Mouse (Mus musculus): ENCODE results near the gene Clec4g. TPM values are rescaled to one million over a fixed set of nuclear protein-coding genes. Genes with fewer than 3 reads are reported as not detected.

Clec4g gene
- polyA plus RNA-seq, 1 experiment from 2014 or later: not detected

DNA sequence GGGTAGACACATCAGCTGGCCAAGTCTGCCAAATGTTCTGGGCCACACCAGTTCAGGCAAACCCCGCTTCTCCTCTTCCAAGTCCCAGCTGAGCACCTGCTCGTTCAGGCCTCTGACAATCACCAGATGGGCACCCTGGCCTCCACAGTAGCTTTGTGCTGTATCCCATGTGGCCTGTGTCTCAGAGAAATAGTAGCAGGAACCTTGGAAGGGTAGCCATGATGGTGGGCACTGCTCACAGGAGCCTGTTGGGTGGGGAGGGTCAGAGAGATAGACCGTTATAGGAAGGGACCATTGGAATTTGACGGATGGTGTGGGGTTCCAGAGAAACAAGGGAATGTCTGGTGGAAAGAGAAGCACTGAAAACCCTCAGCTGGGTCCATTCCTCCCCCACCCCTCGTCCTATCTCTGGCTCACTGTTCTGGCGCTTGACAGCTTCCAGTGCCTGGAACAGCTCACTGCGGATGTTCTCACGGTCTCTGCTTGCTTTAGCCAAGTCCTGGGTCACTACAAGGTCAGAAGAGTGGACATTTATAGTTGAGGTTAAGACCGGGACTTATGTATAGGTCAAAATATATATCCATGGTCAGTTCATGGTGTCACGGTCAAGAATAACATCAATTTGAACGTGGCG lies 3.0 kb downstream of the Clec4g start:
- Histone ChIP-seq H3K27me3 (ENCODE audit: control insufficient read depth, insufficient read depth, low read length) (no peaks in the 10 kb centered on the region), H3K9me3 (ENCODE audit: control insufficient read depth, low read length) (no peaks in the 10 kb centered on the region), H3K4me3 (ENCODE audit: low read depth, low read length) (no peak overlapping the region), H3K4me1 (ENCODE audit: control insufficient read depth, insufficient read depth, low read length) (no peaks in the 10 kb centered on the region), H3K27ac (ENCODE audit: low read depth, low read length) (no peak overlapping the region), H3K4me2 (ENCODE audit: low read depth) (no peak overlapping the region), H3K36me3 (ENCODE audit: control insufficient read depth, insufficient read depth, low read length) (no peaks in the 10 kb centered on the region), H3K9ac (ENCODE audit: low read length) (no peak overlapping the region)
- no peak for ATAC-seq (ENCODE audit: insufficient read depth, low FRiP score, low TSS enrichment)
- 88% methylated on average over 12 of the region's 12 CpGs for WGBS
- no peak for DNase-seq (ENCODE audit: low spot score)

GRCm38 (mm10) chr8:3711646-3712045 lies 8.8 kb downstream of the Clec4g start:
- Histone ChIP-seq H3K27me3 (ENCODE audit: control insufficient read depth, insufficient read depth, low read length) (no peaks in the 10 kb centered on the region), H3K4me1 (ENCODE audit: control insufficient read depth, insufficient read depth, low read length) (no peaks in the 10 kb centered on the region)
- 64% methylated on average over 2 of the region's 2 CpGs for WGBS

DNA sequence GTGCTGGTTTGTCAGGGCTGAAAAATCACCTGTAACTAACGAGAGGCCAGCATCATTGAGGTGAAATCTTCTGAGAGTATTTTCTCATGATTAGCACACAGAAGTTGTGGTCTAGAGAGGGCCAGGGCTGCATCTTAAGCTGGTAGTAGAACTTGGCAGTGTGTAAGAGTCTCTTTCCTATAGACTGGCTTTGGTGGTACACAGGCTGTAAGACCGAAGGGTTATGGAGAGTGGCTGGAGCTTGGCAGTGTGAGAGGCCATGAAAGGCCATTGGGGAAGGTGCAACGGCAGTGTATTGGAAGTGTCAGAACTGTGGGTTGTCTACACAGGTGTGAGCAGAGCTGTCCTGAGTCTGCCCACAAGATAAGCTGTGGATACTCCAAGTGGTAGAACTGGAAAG lies 10.1 kb downstream of the Clec4g start:
- no peak for DNase-seq (ENCODE audit: low spot score)
- H3K4me3 ChIP-seq (ENCODE audit: low read depth, low read length): no peak overlapping the region
- H3K9ac ChIP-seq (ENCODE audit: low read length): no peak overlapping the region
- H3K27me3 ChIP-seq (ENCODE audit: control insufficient read depth, insufficient read depth, low read length): no peaks in the 10 kb centered on the region
- H3K4me1 ChIP-seq (ENCODE audit: control insufficient read depth, insufficient read depth, low read length): no peaks in the 10 kb centered on the region
- no peak overlapping the region for H3K4me2 ChIP-seq (ENCODE audit: low read depth)
- WGBS: 81% methylated on average over 3 of the region's 3 CpGs
- no peaks in the 10 kb centered on the region for H3K9me3 ChIP-seq (ENCODE audit: control insufficient read depth, low read length)
- no peak for ATAC-seq (ENCODE audit: insufficient read depth, low FRiP score, low TSS enrichment)
- H3K27ac ChIP-seq (ENCODE audit: low read depth, low read length): no peak overlapping the region
- no peaks in the 10 kb centered on the region for H3K36me3 ChIP-seq (ENCODE audit: control insufficient read depth, insufficient read depth, low read length)

More at GRCm38 (mm10) chr8:3711646-3712045, 8.8 kb downstream of the Clec4g start:
- no peaks in the 10 kb centered on the region for H3K36me3 ChIP-seq (ENCODE audit: control insufficient read depth, insufficient read depth, low read length)
- DNase-seq (ENCODE audit: low spot score) (no peak), ATAC-seq (ENCODE audit: insufficient read depth, low FRiP score, low TSS enrichment) (no peak)
- no peak overlapping the region for H3K9ac ChIP-seq (ENCODE audit: low read length)
- no peak overlapping the region for H3K4me2 ChIP-seq (ENCODE audit: low read depth)
- no peaks in the 10 kb centered on the region for H3K9me3 ChIP-seq (ENCODE audit: control insufficient read depth, low read length)
- no peak overlapping the region for H3K27ac ChIP-seq (ENCODE audit: low read depth, low read length)
- H3K4me3 ChIP-seq (ENCODE audit: low read depth, low read length): no peak overlapping the region

DNA sequence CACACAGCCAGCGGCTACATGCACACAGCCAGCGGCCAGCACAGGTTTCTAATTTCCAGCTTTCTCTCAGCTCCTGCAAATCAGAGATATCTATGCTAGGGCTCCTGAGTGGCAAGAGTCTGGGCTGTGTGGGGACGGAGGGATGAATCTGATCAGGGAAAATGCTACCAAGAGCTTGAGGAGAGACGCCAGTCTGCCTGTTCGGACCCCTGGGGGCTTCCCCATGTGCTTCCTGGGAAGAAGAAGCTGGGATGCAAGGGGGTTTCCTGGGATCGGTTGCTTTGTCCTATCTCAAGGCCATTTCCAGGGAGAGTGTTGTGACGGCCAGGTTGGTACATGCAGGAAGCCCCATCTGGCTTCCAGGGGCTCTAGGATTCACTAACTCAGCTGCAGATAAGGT lies 12.8 kb downstream of the Clec4g start:
- Histone ChIP-seq H3K27me3 (ENCODE audit: control insufficient read depth, insufficient read depth, low read length) (no peaks in the 10 kb centered on the region), H3K4me1 (ENCODE audit: control insufficient read depth, insufficient read depth, low read length) (no peaks in the 10 kb centered on the region), H3K27ac (ENCODE audit: low read depth, low read length) (no peak overlapping the region), H3K36me3 (ENCODE audit: control insufficient read depth, insufficient read depth, low read length) (no peaks in the 10 kb centered on the region), H3K4me3 (ENCODE audit: low read depth, low read length) (no peak overlapping the region), H3K9ac (ENCODE audit: low read length) (no peak overlapping the region), H3K4me2 (ENCODE audit: low read depth) (no peak overlapping the region), H3K9me3 (ENCODE audit: control insufficient read depth, low read length) (no peaks in the 10 kb centered on the region)
- DNase-seq (ENCODE audit: low spot score): no peak
- ATAC-seq (ENCODE audit: insufficient read depth, low FRiP score, low TSS enrichment): no peak
- WGBS: 69% methylated on average over 7 of the region's 7 CpGs

GRCm38 (mm10) chr8:3705711-3706110 lies 14.7 kb downstream of the Clec4g start:
- Histone ChIP-seq H3K4me3 (ENCODE audit: low read depth, low read length) (no peak overlapping the region), H3K9ac (ENCODE audit: low read length) (no peak overlapping the region), H3K36me3 (ENCODE audit: control insufficient read depth, insufficient read depth, low read length) (no peaks in the 10 kb centered on the region), H3K4me2 (ENCODE audit: low read depth) (no peak overlapping the region), H3K27ac (ENCODE audit: low read depth, low read length) (no peak overlapping the region), H3K27me3 (ENCODE audit: control insufficient read depth, insufficient read depth, low read length) (no peaks in the 10 kb centered on the region), H3K4me1 (ENCODE audit: control insufficient read depth, insufficient read depth, low read length) (no peaks in the 10 kb centered on the region), H3K9me3 (ENCODE audit: control insufficient read depth, low read length) (no peaks in the 10 kb centered on the region)
- DNase-seq (ENCODE audit: low spot score) (no peak), ATAC-seq (ENCODE audit: insufficient read depth, low FRiP score, low TSS enrichment) (no peak)
- WGBS: 72% methylated on average over 4 of the region's 4 CpGs

GRCm38 (mm10) chr8:3701491-3701890 lies 19.0 kb downstream of the Clec4g start:
- DNase-seq (ENCODE audit: low spot score) (no peak), ATAC-seq (ENCODE audit: insufficient read depth, low FRiP score, low TSS enrichment) (no peak)
- H3K27me3 ChIP-seq (ENCODE audit: control insufficient read depth, insufficient read depth, low read length): no peaks in the 10 kb centered on the region
- H3K9ac ChIP-seq (ENCODE audit: low read length): no peak overlapping the region
- no peaks in the 10 kb centered on the region for H3K9me3 ChIP-seq (ENCODE audit: control insufficient read depth, low read length)
- WGBS: 96% methylated on average over 1 of the region's 1 CpGs
- H3K4me2 ChIP-seq (ENCODE audit: low read depth): no peak overlapping the region
- H3K27ac ChIP-seq (ENCODE audit: low read depth, low read length): no peak overlapping the region
- H3K4me3 ChIP-seq (ENCODE audit: low read depth, low read length): no peak overlapping the region
- H3K36me3 ChIP-seq (ENCODE audit: control insufficient read depth, insufficient read depth, low read length): no peaks in the 10 kb centered on the region
- H3K4me1 ChIP-seq (ENCODE audit: control insufficient read depth, insufficient read depth, low read length): no peaks in the 10 kb centered on the region

DNA sequence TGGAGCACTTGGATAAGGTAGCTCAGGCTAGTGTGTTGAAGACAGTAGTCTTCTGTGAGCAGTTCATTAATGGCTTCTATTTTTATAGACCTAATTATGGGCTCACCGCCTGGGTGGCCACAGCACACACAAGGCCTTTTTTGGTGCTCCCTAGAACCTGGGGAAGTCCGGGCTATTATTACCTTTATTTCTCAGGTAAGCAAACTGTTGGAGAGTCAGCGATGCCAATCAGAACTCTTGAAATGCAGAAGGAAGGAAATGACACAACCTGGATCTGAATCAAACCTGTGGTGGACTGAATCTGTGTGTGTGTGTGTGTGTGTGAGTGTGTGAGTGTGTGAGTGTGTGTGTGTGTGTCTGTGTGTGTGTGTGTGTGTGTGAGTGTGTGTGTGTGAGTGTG lies 26.3 kb downstream of the Clec4g start, which contains the start of gene Fcer2a:
Fcer2a (minus strand) TSS at position 55 of the 400 bp plus-strand sequence.
- Histone ChIP-seq H3K9ac (ENCODE audit: low read length) (no peak within 1 kb of the TSS), H3K4me1 (ENCODE audit: control insufficient read depth, insufficient read depth, low read length) (no peaks in the 10 kb centered on the region), H3K4me3 (ENCODE audit: low read depth, low read length) (no peak within 1 kb of the TSS), H3K9me3 (ENCODE audit: control insufficient read depth, low read length) (no peaks in the 10 kb centered on the region), H3K4me2 (ENCODE audit: low read depth) (no peak within 1 kb of the TSS), H3K36me3 (ENCODE audit: control insufficient read depth, insufficient read depth, low read length) (no peaks in the 10 kb centered on the region), H3K27me3 (ENCODE audit: control insufficient read depth, insufficient read depth, low read length) (no peaks in the 10 kb centered on the region), H3K27ac (ENCODE audit: low read depth, low read length) (no peak within 1 kb of the TSS)
- ATAC-seq (ENCODE audit: insufficient read depth, low FRiP score, low TSS enrichment) (no peak), DNase-seq (ENCODE audit: low spot score) (no peak)
- WGBS: 81% methylated on average over 3 of the region's 3 CpGs

DNA sequence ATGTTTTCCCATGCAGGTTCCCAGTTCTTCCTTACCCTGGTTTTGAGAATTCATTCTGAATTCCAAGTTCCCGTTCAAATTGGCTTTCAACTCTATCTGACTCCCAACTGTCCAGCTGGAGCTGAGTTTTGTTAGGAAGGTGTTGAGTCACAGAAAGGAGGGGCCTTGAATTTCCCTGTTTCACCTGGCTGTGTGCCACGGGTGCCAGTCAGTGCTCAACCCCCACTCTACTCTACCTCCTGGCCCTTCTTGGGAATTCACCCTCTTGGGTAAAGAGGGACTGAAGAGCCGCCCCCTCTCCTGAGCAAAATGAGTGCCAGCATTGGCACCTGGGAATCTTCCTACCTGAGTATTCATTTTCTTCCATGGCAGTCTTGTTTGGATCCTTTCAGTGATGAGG lies 29.7 kb downstream of the Clec4g start:
- no peaks in the 10 kb centered on the region for H3K9me3 ChIP-seq (ENCODE audit: control insufficient read depth, low read length)
- ATAC-seq (ENCODE audit: insufficient read depth, low FRiP score, low TSS enrichment) (no peak), DNase-seq (ENCODE audit: low spot score) (no peak)
- H3K9ac ChIP-seq (ENCODE audit: low read length): no peak overlapping the region
- 74% methylated on average over 3 of the region's 3 CpGs for WGBS
- H3K27me3 ChIP-seq (ENCODE audit: control insufficient read depth, insufficient read depth, low read length): no peaks in the 10 kb centered on the region
- H3K36me3 ChIP-seq (ENCODE audit: control insufficient read depth, insufficient read depth, low read length): no peaks in the 10 kb centered on the region
- no peak overlapping the region for H3K4me3 ChIP-seq (ENCODE audit: low read depth, low read length)
- no peak overlapping the region for H3K27ac ChIP-seq (ENCODE audit: low read depth, low read length)
- no peaks in the 10 kb centered on the region for H3K4me1 ChIP-seq (ENCODE audit: control insufficient read depth, insufficient read depth, low read length)
- H3K4me2 ChIP-seq (ENCODE audit: low read depth): no peak overlapping the region

- H3K4me3 ChIP-seq (ENCODE audit: low read depth, low read length): no peak overlapping the region
- H3K4me1 ChIP-seq (ENCODE audit: control insufficient read depth, insufficient read depth, low read length): no peaks in the 10 kb centered on the region
- no peak overlapping the region for H3K4me2 ChIP-seq (ENCODE audit: low read depth)
- no peaks in the 10 kb centered on the region for H3K36me3 ChIP-seq (ENCODE audit: control insufficient read depth, insufficient read depth, low read length)
- ATAC-seq (ENCODE audit: insufficient read depth, low FRiP score, low TSS enrichment) (no peak), DNase-seq (ENCODE audit: low spot score) (no peak)
- 80% methylated on average over 6 of the region's 6 CpGs for WGBS
- no peak overlapping the region for H3K27ac ChIP-seq (ENCODE audit: low read depth, low read length)
- H3K9me3 ChIP-seq (ENCODE audit: control insufficient read depth, low read length): no peaks in the 10 kb centered on the region
- no peaks in the 10 kb centered on the region for H3K27me3 ChIP-seq (ENCODE audit: control insufficient read depth, insufficient read depth, low read length)
- H3K9ac ChIP-seq (ENCODE audit: low read length): no peak overlapping the region
Observed at GRCm38 (mm10) chr8:3687537-3687936, 32.9 kb downstream of the Clec4g start.

All from neural tube, embryonic 11.5 days (tissue).